Mouse (Mus musculus): ENCODE measurements around the gene Dbx1.

Gene Dbx1

DNA sequence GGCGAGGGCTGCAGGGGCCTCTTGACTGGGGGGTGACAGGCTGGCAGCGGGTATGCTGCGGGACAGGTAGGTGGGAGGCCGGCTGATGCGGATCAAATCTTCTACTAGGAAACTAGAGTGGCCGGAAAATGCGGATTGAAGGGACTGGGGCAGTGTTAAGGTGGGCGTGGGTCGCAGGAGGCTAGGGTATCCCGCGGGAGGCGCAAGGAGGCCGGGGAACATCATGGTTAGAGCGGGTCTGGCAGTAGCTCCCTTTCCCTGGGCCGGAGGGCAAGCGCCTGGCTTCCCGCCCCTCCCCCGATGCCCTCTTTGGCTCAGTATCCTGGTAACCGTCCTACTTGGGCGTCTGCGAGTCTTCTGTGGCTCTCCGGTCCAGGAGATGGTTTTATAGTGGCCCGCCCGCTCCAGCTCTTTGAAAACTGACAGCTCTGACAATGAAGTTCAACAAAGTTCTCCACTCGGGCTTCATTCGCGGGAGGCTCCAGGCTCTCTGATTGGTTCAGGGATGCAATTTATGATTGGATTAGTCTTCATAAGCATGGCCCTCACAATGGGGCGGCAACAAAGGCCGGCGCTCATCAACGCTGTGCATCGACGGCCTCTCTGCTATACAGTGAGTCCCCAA, at the start of gene Dbx1:
TSS of gene Dbx1 (minus strand) at position 359 of the 625 bp plus-strand sequence.
- DNase-seq (ENCODE audit: low read depth, low spot score), result peak; percentile 34

DNA sequence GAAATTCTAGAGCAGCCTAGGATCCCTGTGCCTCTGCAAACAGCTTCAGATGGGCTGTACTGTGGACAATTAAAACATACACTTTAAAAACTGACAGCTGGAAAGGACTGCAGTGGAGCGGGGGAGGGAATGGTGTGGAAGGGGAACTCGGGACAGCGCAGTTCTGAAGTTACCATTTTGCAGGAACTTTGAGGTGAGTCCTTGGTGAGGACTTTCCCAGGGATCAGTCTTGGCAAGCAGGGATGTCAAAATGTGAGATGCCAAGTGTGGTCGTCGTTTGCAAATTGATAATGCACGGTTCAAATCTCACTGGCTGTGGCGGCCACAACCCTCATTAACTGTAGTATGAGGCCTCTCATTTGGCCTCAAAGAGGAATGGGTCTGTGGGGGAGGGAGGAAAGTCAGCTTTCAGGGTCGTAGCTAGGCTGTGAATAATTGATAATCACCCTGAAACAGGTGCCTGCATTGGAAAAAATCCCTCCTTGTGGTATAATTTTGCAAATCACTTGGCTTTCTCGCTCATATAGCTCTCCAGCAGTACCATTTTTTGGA, 42.3 kb upstream of the Dbx1 start:
- DNase-seq (ENCODE audit: low read depth, low spot score), result no peak

DNA sequence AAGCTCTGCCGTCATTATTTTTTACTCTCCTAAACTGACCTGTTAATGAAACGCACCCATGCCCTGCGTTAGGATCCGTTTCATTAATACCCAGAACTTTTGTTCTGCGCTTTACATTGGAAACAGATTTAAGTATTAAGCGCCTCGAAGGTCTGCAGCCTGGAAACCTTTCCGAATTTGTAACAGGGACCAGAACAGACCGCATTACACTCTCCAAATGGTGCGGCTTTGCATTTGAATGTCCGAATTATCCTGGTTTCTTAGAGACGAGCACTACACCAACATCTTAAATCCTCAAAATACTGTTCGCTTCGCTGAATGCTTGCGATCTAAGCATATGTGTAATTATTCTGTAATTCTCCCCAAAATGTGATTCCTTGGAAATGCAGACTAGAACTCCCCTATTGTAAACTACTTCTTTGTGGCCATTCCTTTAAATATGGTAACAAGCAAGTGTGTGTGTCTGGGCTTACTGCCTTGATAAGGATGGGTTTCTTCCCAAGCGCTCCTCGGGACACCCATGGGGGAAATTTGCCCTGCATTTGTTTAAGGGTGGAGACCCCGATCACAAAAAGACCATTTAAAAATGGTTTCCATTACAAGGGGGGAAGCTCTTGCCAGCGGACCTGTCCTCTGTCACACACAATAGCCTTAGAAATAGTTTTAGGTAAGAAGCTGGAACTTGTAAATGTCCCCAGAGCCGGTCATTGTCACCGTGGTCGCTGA, 41.6 kb upstream of the Dbx1 start:
- peak; percentile 20 for DNase-seq (ENCODE audit: low read depth, low spot score)

DNA sequence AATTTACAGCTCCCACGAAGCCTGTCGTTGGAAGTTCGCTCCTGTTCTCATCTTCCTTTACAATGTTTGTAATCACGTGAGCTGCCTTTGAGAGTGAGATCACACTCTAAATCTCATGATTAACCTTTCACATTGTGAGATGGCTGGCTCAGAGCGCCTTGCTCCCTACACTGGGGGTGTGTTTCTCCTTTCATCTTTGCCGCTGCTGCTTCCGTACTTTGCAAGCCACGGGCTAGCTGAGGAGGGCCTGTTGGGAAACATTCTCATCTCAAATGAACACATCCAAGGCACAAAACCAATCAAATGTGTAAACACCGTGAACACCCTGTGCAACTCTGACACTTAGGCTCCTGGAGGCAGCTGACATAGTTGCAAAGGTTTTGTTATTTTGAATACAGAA, 40.5 kb upstream of the Dbx1 start:
- peak; percentile 45 for DNase-seq (ENCODE audit: low read depth, low spot score)

DNA sequence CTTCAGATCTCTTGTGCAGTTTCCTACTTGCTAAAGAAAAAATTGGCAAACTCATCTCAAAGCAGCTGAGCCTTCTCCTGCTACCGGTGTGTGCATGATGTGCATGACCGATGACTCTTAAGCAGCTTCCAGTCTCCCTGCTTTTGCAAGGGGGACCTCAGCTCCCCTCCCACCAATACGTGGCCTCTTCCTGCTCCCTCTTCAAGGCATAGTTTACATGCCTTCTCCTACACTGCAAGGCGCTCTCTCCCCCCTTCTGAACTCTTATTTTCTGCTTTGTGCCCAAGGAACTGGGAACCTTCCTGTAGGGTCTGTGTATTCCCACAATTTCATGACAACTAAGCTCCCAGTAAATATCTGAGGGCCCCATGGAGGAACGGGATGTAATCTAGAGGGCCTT, 40.0 kb upstream of the Dbx1 start:
- no peak for DNase-seq (ENCODE audit: low read depth, low spot score)

DNA sequence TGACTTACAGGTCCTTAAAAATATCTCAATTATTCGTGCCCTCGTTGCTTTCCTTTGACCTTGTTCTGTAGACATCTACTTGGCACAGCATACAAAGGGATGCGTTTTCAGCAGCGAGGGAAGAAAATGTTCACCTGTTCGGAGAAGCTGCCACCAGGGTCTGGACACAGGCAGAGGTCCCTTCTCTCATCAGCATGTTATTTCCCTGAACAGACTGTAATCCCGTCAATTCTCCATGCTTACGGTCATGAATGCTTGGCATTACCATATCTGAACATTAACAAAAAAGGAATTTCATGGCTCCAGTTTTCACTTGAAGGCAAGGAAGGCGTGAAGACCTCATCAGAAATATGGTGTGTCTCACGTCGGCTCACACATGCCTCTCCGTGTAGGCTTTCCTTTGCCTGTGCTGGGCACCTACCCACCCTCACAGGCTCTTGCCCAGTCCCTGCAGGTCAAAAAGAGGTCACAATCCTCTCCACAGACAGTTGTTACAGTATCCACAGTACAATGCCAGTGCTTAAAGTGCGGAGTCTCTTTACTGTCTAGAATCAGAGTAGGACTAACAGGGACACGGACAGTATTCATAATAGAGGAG, 31.7 kb upstream of the Dbx1 start:
- DNase-seq (ENCODE audit: low read depth, low spot score), result no peak

DNA sequence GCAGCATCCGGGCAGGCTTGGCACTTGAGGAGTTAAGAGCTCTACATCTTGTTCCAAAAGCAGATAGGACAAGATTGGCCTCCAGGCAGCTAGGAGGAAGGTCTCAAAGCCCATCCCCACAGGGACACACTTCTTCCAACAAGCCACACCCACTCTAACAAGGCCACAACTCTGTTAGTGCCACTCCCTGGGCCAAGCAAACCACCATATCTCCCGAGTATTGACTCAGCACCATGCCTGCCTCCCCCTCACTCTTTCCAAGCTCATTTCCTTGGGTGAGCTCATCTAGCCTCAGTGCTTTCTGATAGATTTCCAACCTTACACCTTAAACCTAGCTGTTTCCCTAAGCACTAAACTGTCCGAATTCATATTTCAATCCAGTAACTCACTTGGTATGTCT, 26.9 kb upstream of the Dbx1 start:
- no peak for DNase-seq (ENCODE audit: low read depth, low spot score)

DNA sequence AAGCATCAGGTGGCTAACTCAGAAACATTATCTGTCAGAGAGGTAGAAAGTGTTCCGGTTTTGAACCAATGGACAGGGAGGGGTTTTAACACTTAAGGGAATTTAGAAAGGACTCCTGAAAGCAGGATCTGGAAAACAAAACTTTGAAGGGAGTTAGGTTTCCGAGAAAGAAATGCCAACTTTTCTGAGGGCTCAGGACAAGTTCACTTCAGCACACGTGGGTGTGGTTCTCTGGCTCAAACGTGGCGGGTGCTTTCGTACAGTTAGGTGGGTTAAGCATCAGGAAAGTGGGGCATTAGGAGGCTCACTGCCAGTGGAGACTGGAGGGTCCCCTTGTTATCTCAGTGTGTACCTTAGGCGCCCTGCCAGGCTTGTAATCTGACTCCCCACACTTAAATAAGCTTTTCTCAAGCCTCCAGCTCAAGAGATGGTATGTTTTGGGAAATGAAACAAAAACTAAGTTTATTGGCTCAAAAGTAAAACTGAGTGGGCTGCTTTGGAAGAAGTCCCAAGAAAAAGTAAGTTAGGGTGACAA, 25.9 kb upstream of the Dbx1 start:
- DNase-seq (ENCODE audit: low read depth, low spot score), result no peak

DNA sequence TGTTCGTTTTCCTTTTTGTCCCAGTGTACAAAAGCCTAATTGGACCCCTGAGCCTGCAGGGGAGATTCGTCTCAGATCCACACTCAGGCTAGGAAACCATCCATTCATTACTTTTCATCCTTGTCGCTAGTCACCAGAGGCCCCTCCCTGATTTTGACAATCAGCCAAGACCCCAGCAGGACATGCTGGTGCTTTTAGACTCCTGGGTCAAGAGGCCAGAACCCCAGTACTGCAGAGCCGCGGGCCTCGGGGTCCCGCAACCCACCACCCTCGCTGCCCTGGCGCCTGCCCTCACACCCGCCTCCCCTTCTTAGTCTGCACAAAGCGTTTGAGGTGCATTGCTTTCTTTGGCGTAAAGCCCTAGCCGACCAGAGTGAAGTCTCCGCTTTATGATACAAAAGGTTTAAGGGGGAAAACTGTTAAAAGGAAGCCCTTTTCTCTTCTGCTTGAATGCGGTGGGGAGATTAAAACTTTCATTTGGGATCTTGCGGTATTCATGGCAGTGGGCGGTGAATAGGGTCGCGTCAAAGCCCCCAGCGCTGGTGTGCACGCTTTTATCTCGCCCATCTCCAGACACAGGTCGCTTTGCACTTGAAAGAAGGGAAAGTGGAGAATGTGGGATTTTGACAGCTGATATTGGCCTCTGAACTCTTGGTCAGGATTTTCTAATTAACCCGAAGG, 25.3 kb upstream of the Dbx1 start:
- no peak for DNase-seq (ENCODE audit: low read depth, low spot score)

DNA sequence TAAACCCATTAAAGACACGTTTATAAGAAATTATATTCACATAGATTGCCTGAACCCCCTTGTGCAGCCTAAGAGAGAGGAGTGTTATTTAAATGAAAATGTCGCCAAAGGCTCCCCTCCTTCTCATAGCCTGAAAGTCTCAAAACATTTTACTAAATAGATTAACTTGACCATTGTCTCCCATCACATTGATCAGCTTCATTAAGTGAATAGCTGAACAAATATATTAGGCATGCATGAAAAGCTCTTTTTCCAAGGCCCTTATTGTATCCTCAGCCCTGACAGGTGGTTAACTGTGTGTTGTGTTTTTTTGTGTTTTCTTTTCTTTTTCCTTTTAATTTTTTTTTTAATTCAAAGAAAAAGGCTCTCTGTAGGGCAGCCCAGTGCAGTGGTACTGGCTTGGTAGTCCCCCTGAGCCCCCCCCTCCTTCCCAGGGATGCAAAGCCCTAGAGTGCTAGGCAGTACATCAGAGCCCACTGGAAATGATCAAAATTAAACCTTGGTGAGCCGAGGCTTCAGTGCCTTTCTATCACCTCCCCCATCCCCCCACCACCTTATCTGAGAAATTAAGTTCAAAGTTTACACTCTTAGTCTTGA, 4.2 kb upstream of the Dbx1 start:
- DNase-seq (ENCODE audit: low read depth, low spot score), result no peak

DNA sequence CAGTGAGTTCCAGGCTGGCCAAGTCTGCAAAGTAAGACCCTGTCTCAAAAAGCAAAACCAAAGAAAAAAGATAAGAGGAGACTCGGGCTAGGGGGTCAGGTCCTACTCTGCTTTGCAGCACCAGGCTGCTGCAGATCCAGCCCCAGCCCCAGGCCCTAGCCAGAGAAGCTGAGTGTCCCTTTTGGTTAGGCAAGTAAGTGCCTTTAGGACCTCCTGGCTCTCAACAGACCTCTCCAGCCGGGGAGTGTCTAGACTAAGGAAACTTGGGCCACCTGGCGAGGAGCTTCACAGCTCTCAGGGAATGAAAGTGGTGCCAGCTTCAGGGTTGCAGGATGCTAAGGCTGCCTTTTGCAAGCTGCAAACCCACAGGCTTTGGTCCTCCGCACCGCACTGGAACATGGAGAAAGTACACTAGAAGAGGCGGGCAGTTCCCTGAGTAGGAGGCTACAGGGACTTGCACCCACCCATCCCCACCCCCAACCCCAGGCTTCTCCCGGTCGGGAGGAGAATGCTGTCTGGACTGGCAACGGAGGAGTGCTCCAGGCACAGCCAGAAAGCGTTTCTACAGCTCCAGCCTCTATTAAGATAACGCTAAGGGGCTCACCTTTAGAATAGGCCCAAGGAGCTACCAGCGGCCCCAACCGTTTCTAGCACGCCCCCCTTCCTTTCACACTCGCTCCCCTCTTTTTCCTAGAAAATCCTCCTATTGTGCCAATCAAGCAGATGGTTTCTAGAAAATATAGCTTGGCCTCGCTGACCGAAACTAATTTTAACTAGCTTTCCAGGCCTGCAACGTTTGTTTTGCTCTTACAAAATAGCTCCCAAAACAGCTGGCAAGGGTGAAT, 3.4 kb upstream of the Dbx1 start:
- DNase-seq (ENCODE audit: low read depth, low spot score), result no peak

DNA sequence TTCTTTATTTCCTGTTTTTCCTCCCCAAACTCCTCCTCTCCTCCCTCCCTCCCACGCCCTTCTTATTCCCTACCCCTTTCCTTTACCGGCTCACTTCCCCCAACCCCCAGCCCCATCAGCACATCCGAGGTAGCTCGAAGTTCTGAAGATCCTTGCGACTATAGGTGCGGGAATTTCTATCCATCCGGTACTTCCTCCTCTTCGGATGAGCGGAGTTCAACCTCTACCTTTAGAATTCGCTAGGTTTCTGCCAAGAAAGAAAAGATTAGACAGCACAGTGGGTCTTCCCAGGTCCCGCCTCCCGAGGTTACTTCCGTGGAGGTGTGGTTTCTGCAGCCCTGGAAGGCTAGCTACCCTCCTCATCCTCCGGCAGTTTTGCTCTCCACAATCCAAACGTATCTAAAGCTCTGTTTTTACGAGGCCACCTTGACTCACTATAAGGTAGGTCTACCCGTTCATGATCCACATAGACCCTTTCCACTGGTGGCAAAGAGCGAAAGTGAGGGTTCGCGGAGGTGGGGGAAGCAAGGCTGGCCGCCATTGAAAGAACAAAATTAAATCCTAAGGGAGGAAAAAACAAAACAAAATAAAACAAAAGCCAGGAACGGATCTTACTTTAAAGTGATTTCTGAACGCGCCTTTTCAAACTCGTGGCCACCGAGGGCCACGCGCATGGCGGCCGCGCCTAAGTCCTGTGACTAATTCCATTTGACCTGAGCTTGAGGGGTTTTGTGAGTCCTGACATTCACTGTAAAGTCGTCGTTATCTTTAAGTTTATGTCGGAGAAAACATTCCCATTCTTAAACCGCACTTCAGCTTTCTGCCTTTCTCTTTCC, 2.5 kb upstream of the Dbx1 start:
- peak; percentile 39 for DNase-seq (ENCODE audit: low read depth, low spot score)

DNA sequence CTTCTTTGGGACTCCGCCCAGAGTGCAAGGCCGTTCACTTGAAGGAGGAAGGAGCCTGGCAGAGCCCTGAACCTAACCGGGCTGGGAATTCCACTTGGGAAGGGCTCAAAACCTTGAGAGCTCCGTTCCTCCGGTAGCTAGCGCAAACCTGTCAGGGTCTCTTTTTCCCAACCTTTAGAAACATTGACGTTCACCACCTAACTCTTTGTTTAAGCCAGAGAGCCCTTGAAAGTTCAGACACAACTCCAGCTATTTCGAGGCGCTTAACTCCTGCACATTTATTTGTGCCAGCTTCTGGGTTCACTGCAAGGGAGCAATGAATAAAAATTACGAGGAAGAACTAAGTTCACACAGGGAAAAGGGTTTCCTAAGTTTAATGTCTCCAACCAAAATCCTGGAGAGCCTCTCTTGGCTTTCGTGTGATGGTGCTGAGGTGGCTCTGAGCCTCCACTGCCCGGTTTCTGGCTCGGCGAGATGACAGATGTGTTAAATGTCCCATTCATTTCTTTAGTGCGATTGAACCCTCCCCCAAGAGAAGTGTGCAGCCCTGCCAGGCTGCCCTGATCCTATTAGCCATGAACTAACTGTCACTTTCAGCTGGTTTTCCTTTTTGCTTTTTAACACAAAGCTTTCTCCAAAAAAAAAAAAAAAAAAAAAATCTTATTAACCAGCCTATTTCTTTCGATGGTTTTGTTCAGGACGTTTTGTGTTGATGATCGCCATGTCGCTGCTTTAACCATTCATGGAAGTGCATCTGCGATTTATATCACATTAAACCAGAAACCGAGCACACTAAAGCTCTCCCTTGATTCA, 1.4 kb upstream of the Dbx1 start:
- DNase-seq (ENCODE audit: low read depth, low spot score), result peak; percentile 10

DNA sequence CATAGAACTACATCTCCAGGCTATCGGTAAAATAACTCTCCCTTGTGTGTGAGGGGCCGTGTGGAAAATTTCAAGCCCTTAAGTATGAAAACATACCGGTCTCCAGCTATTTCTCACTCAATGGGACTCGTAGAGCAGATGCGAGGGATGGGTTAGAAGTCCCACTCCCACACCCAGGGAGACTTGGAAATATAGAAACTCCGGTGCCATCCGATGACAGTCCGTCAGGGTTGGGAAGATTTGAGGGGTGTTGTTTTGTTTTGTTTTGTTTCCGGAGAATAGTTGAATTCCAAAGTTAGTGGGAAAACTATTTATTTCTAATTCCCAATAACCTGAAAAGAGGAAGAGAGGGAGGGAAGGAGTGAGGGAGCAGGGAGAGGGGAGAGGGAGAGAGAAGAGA, 632 bp upstream of the Dbx1 start:
- DNase-seq (ENCODE audit: low read depth, low spot score), result no peak

DNA sequence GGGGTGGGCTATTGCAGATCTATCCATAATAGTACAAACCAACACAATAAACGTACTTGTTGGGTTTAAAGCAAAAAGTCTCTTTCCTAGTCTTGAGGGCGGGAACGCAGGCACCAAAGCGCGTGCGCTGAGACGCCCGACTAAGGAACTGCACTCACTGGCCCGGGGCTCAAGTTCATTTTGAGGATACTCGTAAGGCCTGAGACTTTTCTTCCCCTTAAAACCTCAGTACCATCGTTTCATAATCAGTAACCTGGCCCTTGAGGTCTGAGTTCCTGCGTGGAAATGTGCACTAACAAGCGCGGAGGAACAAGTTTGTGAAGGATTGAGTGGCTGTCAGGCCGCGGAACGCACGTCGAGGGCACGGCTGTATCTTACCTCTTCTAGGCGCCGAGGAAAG, 678 bp downstream of the Dbx1 start:
- peak; percentile 51 for DNase-seq (ENCODE audit: low read depth, low spot score)

DNA sequence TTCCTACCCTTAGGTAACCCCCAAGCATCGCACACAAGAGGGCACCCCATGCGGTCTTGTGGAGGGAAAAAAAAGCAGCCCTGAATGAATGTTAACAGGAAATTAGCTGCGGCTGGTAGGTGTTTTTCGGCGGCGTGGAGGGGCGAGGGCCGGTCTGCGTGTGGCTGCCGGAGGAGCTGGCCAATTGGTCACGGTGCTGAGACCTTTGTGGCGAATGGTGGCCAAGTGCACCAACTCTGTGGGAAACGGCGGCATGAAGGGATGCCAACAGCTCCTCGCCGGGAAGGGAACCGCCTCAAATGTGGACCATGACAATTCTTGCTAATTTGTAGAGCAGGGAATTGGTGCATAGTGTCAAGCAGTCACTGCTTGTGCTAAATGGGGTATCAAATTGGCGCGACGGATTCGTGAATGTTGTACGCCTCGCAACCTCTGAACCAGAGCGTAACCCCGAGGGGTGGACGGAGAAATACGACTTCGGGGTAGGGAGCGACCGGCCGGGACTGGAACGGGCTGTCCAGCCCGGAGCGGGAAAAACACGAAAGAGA, 1.5 kb downstream of the Dbx1 start:
- peak; percentile 29 for DNase-seq (ENCODE audit: low read depth, low spot score)

DNA sequence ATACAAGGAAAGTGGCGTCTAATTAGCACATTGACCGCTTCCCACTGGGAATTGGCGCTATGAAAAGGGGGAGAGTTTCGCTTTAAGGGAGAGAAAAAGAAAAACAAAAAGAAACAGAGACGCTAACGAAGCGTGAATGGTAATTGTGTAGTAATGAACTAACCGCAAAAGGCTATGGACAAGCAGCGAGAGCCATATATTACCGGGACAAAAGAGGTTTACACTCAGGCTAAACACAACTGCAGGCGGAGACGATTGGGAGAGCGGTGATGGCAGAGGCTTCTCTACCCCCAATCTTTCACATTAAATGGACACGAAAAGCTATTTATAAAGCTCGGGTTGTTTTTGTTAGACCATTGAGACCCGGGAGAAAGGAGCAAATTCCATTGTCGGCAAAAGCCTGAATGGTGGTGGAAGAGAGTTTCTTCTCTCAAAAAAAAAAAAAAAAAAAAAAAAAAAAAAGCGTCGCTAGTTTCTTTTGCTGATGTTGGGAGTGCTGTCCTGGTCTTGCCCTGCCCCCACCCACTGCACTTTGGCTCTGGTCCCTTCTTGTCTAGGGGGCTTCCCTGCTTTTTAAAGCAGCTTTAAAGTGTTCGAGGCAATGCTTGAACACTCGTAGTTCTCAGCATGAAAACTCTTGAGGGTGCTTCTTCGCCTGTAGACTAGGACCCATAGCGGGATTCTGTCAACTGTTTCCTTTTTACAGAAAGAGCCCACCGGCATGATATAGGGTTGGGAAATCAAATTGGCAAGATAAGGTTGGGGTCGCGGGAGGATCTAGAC, 2.2 kb downstream of the Dbx1 start:
- DNase-seq (ENCODE audit: low read depth, low spot score), result no peak

Data from R1 (cell line).